Mouse (Mus musculus) mouse embryonic stem cell (cell line): ENCODE data around the gene Psmd1.

ENCODE experiments used
- in situ Hi-C, 2 experiments: fragments of 300-500 bp; cut with MboI; formaldehyde crosslinking; loops; 1 replicate in 1 of 2; 3 replicates in 1 of 2; pipeline ENCODE4 v1.14.3; 2019 to 2020; ENCODE audit warnings: low sequenced_read_pairs in 2 of 2, low pct_unique_long_range_greater_than_20kb in 1 of 2, mixed read lengths in 1 of 2; ENCODE audit not compliant: unreplicated experiment in 1 of 2

The Psmd1 gene

DNA sequence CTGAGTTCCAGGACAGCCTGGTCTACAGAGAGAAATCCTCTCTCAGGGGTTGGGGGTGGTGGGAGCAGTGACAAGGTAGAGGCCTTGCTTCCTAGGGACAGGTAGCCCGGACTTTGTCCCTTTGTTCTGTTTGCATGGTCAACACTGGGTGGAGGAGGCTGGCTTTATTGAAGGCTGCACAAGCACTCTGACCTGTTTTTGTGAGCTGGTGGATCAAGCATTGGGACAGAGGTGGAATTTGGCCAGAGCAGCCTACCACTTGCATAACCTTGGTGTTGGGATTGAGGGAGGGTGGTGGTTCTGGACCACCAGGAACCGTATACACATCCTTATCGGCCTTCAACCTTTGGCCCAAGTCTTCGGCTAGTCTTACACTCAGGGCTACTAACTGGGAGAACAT is 7.9 kb upstream of the Psmd1 start:
- in situ Hi-C loops, result no loop called here

DNA sequence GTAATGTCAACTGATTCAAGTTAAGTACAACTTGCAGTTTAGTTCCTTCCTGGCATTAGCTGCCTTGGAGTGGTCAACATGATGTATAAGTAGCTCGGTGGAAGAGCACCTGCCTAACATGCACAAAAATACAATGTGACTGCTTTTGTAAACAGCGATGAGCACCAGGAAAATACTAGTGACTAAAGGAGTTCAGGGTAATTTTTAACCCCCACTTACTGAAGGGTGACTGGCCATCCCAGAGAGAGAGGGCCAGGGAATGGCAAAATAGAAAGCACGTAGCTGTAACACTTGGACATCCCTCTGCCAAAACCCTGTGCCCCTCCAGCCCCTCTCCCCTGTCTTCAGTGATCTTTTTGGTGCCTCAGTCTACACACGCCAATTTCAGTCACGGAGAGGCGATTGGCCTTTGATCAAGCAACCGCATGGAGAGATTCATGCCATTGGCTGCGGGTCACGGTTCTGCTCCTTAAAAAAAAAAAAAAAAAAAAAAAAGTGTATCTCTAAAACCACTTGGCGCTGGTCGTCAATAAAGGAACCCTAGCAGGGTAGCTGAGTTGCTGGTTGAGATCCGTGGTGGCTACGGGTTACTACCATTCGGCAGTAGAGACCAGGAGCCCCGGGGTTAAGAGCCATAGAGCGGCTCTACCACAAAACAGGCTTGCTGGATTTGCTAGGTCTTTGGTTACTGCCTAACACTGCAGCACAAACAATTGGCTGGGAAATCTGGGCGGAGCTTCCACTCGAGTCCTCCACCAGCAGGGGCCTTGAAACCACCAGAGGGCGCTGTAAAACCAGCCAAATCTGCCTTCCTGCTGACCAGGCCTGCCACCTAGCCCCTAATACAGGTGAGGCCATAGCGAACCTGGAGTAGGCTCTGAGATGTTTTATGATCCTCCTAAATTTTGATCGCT is 5.1 kb upstream of the Psmd1 start:
- in situ Hi-C loops, result no loop called here

DNA sequence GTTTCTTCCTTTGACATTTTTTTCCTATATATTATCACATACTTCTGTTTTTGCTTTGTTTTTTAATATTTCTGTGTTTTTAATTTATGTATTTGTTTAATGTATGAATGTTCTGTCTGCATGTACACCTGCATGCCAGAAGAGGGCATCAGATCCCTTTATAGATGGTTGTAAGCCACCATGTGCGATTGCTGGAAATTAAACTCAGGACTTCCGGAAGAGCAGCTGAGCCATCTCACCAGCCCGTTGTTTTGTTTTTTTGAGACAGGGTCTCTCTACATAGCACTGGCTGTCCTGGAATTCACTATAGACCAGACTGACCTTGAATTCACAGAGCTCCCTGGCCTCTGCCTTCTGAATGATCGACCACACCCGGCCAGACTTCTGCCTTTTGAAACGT is 1.7 kb upstream of the Psmd1 start:
- in situ Hi-C loops, result no loop called here

DNA sequence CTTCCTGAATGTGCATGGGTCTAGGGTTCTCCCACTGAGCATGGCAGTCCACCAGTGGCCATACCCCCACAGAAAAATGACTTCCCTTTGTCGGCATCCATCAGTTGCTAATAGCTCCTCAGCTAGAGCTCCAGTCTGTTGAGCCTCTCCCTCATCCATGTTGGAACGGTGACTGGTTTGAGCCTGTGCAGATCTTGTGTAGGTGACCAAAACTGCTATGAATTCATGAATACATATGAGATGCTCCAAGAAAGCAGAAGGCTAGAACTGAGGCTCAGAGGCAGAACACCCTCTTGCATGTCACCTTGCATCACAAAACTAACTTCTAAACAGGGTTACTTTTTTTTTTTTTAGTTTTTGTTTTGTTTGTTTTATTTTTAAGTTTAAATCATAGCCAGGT is 12.4 kb downstream of the Psmd1 start:
- in situ Hi-C loops, result no loop called here

DNA sequence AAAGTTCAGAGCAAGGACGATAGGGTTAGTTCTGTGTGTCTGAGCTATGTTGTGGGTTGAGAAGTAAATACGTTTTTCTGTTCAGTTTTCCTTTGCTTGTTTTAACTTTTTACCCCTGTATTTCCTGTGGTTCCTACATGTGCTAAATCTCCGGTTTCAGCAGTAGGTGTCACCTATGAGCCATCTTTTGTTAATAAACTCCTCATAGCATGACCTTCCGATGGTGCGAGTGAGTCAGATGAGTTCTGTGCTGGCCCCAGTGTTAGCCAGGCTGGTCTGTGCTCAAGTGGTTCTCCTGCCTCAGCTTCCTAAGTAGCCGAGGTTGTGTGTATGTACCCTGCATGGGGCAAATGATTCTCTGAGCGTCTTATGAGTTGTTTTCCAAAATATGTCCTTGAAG is 30.2 kb downstream of the Psmd1 start:
- in situ Hi-C loops, result no loop called here

DNA sequence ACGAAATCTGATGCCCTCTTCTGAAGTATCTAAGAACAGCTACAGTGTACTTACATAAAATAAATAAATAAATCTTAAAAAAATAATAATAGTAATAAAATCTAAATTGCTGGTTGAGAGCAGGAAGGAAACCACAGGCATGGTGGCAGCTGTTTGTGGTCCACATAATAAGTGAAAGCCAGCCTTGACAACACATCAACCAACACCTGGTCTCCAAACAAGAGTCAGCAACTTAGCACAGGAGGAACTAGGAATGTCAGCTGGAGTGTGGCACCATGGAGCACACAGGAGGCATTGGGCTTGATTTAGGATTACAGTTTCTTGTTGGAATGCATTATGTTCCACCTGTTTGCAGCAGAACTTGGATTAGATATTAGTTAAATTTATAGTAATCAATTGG is 40.9 kb downstream of the Psmd1 start:
- in situ Hi-C loops, result no loop called here

DNA sequence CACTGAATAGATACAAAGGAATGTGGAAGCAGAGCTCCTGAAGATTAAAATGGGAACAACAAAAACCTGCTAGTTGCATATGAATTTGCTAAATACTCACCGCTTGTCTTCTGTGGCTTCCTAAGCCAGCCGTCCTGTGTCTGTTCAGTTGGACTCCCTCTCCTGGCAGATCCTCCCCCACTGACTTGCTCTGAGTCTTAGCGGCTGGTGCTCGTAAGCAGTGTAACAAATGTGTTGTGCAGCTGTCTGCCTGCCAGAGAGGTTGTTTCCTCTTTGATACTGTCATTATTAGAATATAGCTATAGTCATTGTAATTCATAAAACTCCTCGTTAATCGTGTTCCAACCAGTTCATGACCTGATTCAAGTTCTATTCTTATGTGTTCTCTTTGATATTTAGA is 47.6 kb downstream of the Psmd1 start, which contains the start of gene Htr2b:
Gene Htr2b (minus strand): TSS at position 192 of the 400 bp plus-strand sequence.
- in situ Hi-C loops, result no loop called here

DNA sequence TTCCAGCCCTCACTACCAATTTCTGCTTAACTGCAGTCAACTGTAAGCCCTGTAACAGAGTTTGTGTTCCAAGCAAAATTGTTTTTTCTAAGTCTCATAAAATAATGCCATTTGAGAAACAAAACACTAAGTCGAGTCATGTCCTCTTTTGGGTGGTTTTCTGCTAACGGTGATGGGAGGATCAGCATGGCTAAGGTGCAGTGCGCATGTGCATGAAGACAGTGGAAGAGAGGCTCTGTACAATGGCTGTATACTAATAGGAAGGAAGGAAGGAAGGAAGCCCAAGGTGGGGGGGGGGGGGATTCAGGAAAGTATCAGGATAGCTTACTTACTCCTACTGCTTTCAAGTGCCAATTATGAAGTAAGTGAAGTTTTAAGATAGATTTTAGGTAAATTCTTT is 50.0 kb downstream of the Psmd1 start:
- in situ Hi-C loops, result no loop called here

DNA sequence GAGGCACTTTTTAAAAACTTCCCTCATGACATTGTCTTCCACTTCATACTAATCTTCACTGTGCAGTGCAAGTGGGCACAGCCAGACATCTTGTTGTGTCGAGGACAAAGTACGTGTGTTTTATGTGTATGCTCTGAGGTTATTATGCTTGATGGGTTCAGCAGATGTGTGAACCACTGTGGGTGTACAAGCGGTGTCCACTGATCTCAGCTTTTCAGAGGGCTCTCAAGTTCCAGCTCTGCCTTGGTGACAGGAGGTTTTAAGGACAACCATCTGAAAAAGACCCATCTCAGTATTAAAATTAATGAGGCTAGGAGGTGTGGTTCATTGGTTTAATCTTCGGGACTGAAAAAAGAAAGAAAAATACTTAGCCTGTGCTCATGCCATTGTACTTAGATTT is 55.4 kb downstream of the Psmd1 start:
- in situ Hi-C loops, result no loop called here

DNA sequence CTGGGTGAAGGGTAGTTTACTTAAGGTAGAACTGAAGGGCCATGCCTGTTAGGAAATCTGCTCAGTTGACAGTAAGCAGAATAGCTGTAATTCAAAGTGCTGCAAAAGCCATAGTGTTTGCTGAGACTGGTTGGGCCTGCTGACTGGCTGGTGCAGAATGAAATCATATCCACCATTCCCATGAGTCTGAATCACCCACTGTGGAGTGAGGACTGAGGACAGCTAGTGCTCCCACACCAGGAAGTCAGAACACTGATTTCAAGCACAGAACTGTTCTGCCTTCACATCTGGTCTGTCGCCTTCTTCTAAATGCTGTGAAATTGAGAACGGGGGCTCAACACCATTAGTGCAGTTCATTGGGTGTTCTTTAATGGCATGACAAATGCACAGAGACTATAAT is 61.8 kb downstream of the Psmd1 start:
- in situ Hi-C loops, result no loop called here

DNA sequence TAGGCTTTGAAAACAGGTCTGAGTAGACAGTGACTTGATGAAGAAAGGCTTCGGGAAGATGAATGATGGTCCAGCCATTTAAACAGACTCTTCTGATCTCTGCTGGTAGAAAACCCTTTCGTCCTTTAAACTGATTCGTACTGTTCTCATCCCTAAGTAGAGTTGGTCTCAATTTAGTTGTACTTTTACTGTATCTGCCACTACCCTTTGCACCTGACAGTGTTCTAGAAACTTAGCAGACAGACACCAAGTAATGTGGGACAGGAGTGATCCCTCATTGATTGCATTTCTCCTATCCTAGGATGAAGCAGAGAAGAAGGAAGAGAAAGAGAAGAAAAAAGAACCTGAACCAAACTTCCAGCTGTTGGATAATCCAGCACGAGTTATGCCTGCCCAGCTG is 69.2 kb downstream of the Psmd1 start, which contains the start of gene Gm21972:
Gene Gm21972 (plus strand): TSS at position 301 of the 400 bp plus-strand sequence.
- in situ Hi-C loops, result no loop called here

DNA sequence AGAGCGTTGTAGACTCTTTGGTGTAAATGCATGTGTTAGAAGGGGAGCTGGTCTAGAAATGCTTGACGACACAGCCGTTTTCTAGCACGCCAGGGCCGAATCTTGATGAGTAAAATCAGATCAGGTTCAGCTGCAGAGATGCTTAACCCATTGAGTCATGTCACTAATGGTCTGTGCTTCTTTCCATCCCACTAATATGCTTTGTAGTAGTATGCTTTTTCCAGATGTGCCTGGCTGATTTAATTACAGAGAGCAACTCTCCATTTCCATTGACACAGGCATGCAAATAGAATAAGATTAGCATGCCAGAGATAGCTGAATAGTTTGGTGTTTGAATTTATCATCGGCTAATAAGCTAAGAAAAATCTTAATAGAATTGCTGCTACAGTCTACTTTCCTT is 71.1 kb downstream of the Psmd1 start:
- in situ Hi-C loops, result no loop called here

DNA sequence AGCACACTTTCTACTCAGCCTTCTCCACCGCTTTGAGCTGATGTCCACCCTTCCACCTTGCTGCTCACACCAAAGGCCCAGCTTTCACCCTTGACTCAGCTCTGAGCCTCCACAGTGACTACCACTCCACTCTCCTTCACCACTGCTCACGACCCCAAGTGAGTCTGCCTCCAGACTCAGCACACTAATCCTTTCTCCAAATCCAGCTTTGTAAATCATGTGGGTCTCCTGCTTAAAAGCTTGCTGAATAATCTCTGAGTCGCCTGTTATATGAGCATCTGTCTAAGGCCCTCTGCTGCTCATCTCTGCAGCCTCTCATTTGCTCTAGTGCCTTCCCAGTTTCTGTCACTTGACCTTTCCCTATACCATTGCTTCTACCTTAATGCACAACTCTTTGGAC is 76.9 kb downstream of the Psmd1 start:
- in situ Hi-C loops, result no loop called here

DNA sequence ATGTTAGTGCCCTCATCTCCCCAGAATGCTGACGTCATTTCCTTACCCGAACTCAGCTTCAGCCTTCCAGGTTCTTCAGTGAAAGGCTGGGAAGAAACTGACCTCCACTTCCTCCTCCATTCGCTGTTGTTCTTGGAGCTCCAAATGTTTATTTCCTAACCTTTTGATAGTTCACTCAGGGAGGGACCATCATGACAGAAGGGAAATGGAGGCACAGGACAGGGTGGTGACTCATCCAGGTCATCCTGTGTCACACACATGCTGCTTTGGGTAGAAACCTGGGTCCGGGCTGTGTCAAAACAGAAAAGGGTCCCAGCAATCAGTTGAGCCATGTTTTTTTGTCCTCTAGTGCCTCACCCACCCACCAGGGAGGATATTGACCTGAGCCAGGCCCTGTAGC is 79.0 kb downstream of the Psmd1 start:
- in situ Hi-C loops, result no loop called here

DNA sequence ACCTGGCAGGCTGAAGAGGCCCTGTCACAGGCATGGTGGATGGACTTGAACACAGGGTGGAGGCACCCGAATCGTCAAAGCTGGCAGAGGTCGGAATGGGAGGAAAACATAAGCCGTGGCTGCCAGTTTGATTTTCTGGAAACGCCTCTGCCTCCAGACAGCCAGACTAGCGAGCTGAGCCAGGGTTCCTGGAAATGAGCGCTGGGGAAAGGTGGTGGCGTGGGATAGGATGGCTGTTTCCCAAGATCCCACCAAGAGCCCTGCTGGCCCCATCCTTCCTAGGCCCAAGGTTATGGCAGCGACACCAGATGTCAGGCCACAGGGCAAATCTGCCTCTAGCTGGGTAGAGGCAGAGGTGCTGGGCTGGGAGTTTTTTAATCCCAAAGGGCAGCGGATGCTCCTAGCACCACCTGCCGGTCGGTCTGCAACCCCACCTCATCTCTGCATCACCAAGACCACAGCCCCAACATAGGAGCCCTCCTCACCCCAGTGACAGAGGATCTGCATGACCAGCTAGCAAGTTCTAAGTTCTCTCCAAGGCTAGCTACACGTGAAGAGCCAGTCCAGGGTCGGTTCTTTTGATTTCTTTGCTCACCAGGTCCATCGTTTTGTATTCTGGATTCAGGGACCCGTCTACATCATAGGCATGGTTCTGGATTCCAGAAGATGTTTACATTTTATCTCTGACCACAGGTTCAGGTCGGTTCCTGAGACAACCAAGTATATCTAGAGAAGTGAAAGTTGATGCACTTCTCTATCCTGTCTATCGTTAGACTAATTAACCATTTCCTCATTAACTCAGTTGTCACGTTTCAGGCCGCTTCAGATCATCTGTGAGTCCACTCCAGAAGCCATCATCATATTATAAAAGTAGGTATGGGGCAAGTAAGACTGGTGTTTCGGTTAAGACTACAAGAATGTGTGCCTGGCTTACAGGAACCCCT is 80.1 kb downstream of the Psmd1 start:
- in situ Hi-C loops, result no loop called here

DNA sequence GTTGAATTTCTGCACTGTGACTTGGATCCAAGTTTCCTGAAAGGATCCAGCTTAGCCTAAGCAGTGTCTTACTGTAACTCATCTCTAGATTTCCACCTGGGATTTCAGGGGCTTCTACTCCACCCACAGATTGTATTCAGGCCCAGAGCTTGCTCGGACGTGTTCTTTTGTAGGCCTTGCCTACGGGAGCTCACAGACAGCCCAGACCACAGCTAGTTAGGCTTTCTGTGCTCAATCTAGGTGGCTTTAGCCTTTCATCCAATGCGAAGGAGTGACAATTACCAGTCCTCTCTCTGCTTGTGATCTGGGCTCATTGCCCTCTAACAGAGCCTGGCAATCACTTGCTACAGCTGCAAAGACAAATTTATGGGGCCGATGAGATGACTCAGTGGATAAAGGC is 82.1 kb downstream of the Psmd1 start:
- in situ Hi-C loops, result no loop called here

DNA sequence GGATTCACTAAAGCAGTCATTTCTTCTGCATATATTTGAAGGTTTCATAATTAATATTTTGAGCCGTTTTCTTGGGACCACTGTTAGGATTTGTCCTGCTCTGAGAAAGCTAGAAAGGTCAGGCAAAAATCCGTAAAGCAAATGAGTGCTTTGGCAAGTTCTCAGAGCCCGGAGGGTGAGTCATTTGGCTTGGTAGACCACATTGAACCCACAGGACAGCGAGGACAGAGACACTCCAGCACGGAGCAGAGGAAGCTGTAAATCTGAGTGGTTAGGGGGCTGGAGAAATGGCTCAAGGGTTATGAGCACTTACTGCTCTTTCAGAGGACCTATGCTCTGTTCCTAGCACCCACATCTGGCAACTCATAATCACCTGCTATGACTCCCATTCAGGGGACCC is 83.4 kb downstream of the Psmd1 start:
- in situ Hi-C loops, result no loop called here

DNA sequence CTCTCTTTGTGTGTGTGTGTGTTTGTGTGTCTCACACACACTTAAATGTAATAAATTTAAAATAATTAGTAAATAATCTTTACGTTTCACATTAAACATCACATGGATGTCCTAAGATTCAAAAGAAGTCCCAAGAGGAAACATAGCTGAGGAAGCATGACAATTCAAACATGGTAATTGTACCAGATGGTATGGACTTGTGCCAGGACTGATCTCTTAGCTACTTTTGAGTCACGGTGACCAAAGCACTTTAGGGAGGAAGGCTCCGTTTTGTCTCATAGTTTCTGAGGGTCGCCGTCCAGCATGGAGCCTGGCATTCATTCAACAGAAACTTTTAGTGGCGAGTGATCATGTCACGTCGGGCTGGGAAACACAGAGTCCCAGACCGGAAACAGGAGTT is 84.0 kb downstream of the Psmd1 start:
- in situ Hi-C loops, result no loop called here

DNA sequence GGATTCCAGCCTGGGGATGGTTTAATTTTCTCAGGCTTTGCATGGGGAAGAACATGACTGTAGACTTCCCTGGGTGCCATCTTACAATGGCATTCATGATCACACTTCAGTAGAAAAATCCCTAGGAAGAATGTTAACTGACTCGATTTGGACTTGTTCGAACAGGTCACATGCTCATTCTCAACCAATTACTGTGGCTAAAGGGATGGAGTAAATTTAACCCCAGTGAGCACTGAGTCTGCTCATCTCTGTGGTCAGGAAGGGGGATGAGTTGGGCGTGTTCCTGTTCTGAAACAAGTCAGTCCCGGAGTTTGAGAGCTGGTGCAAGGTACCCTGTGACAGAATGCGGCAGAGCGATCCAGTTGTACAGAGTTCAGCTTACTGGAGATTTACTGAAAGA is 86.7 kb downstream of the Psmd1 start:
- in situ Hi-C loops, result no loop called here
